Mouse (Mus musculus) small intestine, adult 2 months (tissue): ENCODE measurements around the gene Fggy. TPM values are rescaled to one million over a fixed set of nuclear protein-coding genes. Genes with fewer than 3 reads are reported as not detected.

Experiments used
- H3K27ac ChIP-seq: fragments of 200-500 bp; 2 replicates; pipeline ENCODE4 v1.5.1; 2012; ENCODE audit warnings: low read depth, low read length, control low read depth, inconsistent platforms; ENCODE audit not compliant: insufficient read depth
- H3K27me3 ChIP-seq: fragments of 200-500 bp; 2 replicates; pipeline ENCODE4 v1.6.1; 2012; ENCODE audit warnings: mild to moderate bottlenecking, moderate library complexity, low read length, inconsistent platforms; ENCODE audit not compliant: control insufficient read depth, insufficient read depth
- H3K36me3 ChIP-seq: fragments of 200-500 bp; 2 replicates; pipeline ENCODE4 v1.6.1; 2012; ENCODE audit warnings: mild to moderate bottlenecking, low read length, control low read depth, inconsistent platforms; ENCODE audit not compliant: control insufficient read depth, insufficient read depth
- H3K4me1 ChIP-seq: fragments of 200-500 bp; 2 replicates; pipeline ENCODE4 v1.6.1; 2012; ENCODE audit warnings: low read length, inconsistent platforms, mixed read lengths; ENCODE audit not compliant: control insufficient read depth, insufficient read depth, insufficient read length
- H3K4me3 ChIP-seq: fragments of 200-500 bp; 2 replicates; pipeline ENCODE4 v1.5.1; 2012; ENCODE audit warnings: low read depth, mild to moderate bottlenecking, control low read depth, inconsistent platforms, low read length, moderate library complexity
- CTCF ChIP-seq: fragments of 200-500 bp; IDR thresholded peaks from 2 replicates; pipeline ENCODE4 v1.5.1; 2012; ENCODE audit warnings: low read depth, mild to moderate bottlenecking, control low read depth, inconsistent platforms, low read length, moderate library complexity, mixed read lengths; ENCODE audit not compliant: insufficient replicate concordance, insufficient read length; ENCODE audit errors: extremely low read depth
- POLR2A ChIP-seq: fragments of 200-500 bp; IDR thresholded peaks from 2 replicates; pipeline ENCODE4 v1.6.1; 2012; ENCODE audit warnings: low read depth, mild to moderate bottlenecking, control low read depth, inconsistent platforms, low read length, moderate library complexity
- WGBS: fragments of 180-500 bp; shearing (Covaris S2); methylation state at CpG from one replicate; pipeline ENCODE4 v1.1.7; 2018; 5-methylcytosine and 5-hydroxymethylcytosine counted together
- polyA plus RNA-seq: library from polyadenylated mRNA; depleted of rRNA; stranded (reverse); fragments of >200 nt; gene quantifications from 2 replicates; pipeline ENCODE4 v1.2.3, GENCODE M21; 2012

Gene Fggy
- polyA plus RNA-seq, 1 experiment: 0.52 TPM

GRCm38 (mm10) chr4:95597208-95597607 is 39.9 kb downstream of the Fggy start:
- Histone ChIP-seq H3K27me3 (no peaks in the 10 kb centered on the region), H3K36me3 (no peaks in the 10 kb centered on the region), H3K4me3 (no peak overlapping the region), H3K4me1 (no peaks in the 10 kb centered on the region), H3K27ac (no peak overlapping the region)
- no peak for TF ChIP-seq CTCF
- TF ChIP-seq POLR2A: no peak
- WGBS: 26% methylated on average over 6 of the region's 6 CpGs

DNA sequence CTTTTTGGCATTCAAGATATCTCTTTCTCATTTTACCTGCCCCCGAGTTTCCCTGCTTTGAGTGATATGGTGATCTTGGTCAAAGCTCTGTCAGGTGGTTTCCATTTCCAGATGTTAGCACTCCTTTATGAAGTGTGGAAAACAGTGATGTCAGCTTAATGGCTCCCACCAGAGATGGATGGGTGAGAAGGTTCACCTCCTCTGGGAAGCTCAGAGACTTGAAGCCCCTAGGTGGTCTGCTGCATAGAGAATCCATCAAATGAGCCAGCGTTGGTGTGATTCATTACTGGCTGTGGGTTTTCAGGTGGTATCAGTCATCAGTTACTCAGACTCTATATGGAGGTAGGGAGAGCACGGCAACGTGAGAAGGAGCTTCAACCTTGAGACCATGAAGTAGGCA is 44.5 kb downstream of the Fggy start:
- WGBS: 93% methylated on average over 4 of the region's 4 CpGs
- Histone ChIP-seq H3K27me3 (no peaks in the 10 kb centered on the region), H3K36me3 (no peaks in the 10 kb centered on the region), H3K4me1 (no peaks in the 10 kb centered on the region), H3K4me3 (no peak overlapping the region), H3K27ac (no peak overlapping the region)
- TF ChIP-seq CTCF (no peak), POLR2A (no peak)

GRCm38 (mm10) chr4:95603254-95603653 is 45.9 kb downstream of the Fggy start:
- TF ChIP-seq CTCF: no peak
- no peak for TF ChIP-seq POLR2A
- no peak overlapping the region for H3K4me3 ChIP-seq
- no peak overlapping the region for H3K27ac ChIP-seq
- 100% methylated on average over 1 of the region's 1 CpGs for WGBS
- H3K4me1 ChIP-seq: no peaks in the 10 kb centered on the region
- no peaks in the 10 kb centered on the region for H3K36me3 ChIP-seq
- H3K27me3 ChIP-seq: no peaks in the 10 kb centered on the region

DNA sequence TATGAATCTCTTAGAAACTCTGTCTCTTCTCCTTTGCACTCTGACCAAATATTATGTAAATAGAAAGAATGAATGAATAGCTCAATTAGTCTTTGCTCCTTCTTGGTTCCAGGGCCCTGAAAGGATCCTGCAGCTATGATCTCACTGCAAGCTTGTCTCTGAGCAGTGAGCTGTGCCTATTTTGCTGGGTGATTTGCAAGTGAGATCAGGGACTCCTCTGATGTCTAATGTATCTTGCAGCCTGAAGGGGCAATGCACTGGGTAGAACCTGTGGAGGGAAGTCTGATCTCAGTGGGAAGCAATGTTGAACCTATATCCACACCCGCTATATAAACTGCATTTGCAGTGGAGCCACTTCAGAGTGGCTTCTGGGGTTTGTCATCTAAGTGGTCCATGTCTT is 53.4 kb downstream of the Fggy start:
- no peaks in the 10 kb centered on the region for H3K36me3 ChIP-seq
- H3K27ac ChIP-seq: no peak overlapping the region
- WGBS: 100% methylated on average over 1 of the region's 1 CpGs
- no peak for TF ChIP-seq CTCF
- no peak for TF ChIP-seq POLR2A
- no peaks in the 10 kb centered on the region for H3K4me1 ChIP-seq
- no peaks in the 10 kb centered on the region for H3K27me3 ChIP-seq
- no peak overlapping the region for H3K4me3 ChIP-seq

DNA sequence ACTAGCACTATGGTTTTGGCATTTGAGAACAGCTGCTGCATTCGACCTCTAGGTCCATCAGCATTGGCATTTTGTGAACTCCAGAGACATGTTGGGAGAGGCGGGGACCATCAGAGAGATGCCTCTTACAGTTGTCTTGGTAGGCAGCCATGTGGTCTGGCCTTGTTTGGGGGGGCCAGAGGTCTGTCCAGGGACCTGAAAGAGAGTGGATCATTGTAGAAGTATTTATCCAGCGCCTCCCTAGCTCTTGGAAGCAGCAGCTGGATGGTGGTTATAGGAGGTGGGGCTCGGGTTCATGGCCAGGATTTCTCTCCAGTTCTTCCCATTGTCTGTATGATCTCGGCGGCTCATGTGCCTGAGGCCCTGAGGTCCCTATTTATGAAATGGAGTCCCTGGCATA is 54.1 kb downstream of the Fggy start:
- H3K27ac ChIP-seq: no peak overlapping the region
- H3K4me1 ChIP-seq: no peaks in the 10 kb centered on the region
- WGBS: 87% methylated on average over 6 of the region's 6 CpGs
- H3K36me3 ChIP-seq: no peaks in the 10 kb centered on the region
- H3K4me3 ChIP-seq: no peak overlapping the region
- TF ChIP-seq CTCF (no peak), POLR2A (no peak)
- H3K27me3 ChIP-seq: no peaks in the 10 kb centered on the region

- WGBS: 90% methylated on average over 3 of the region's 3 CpGs
- no peak for TF ChIP-seq CTCF
These were observed 63.7 kb downstream of the Fggy start for GRCm38 (mm10) chr4:95621046-95621445.

DNA sequence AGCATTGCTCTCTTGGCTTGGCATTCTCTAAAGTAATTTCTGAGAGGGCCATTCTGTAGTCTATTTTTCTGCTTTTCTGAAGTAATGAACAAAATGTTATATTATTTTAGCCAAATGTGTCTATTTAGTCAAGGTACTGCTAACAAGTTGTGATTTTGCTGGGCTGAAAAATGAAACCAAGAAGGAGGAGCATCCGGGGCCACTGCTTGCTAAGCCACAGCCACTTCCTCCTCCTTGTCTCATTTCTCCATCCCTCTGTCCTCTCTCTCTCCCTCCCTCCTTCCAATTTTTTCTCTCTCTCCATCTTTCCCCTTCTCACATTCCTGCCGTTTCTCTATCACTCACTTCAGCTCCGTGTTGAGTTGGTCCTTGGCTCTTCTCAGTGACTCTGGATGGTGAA is 67.4 kb downstream of the Fggy start:
- no peak overlapping the region for H3K4me3 ChIP-seq
- H3K27ac ChIP-seq: no peak overlapping the region
- no peak for TF ChIP-seq POLR2A
- TF ChIP-seq CTCF: no peak
- no peaks in the 10 kb centered on the region for H3K36me3 ChIP-seq
- H3K4me1 ChIP-seq: no peaks in the 10 kb centered on the region
- 80% methylated on average over 3 of the region's 3 CpGs for WGBS
- H3K27me3 ChIP-seq: no peaks in the 10 kb centered on the region

More at GRCm38 (mm10) chr4:95621046-95621445, 63.7 kb downstream of the Fggy start:
- Histone ChIP-seq H3K27me3 (no peaks in the 10 kb centered on the region), H3K4me3 (no peak overlapping the region), H3K4me1 (no peaks in the 10 kb centered on the region), H3K27ac (no peak overlapping the region), H3K36me3 (no peaks in the 10 kb centered on the region)

DNA sequence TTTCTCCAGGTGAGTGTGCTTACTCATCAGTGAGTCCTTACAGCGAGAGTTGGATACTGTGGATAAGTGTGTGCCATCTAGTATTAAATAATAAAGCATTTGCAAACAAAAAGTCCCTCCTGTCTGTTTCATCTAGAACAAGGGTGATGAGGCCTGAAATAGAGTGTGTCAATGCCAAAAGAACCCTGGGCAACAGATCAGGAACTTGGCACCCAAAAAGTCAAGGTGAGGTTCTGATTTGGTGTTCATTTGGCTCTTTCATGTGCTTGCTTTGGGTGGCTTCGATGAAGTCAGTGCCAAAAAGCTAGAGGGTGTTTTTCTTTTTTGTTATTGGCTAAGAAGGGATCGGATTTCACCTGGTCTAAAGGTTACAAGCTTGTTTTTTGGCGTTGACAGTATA is 68.3 kb downstream of the Fggy start:
- H3K27ac ChIP-seq: no peak overlapping the region

More for the DNA sequence above, 68.3 kb downstream of the Fggy start:
- 27% methylated on average over 4 of the region's 4 CpGs for WGBS
- Histone ChIP-seq H3K36me3 (no peaks in the 10 kb centered on the region), H3K4me3 (no peak overlapping the region), H3K27me3 (no peaks in the 10 kb centered on the region), H3K4me1 (no peaks in the 10 kb centered on the region)
- TF ChIP-seq POLR2A (no peak), CTCF (no peak)
